Mouse (Mus musculus) spleen, postnatal 0 days (tissue): ENCODE measurements around the gene Mfge8. TPM values are rescaled to one million over a fixed set of nuclear protein-coding genes. Genes with fewer than 3 reads are reported as not detected.

Experiments
- polyA plus RNA-seq: library from polyadenylated mRNA; unstranded; fragments of >200 nt; fragmentation: Nextera tagmentation; extraction: Ambion mirVana; gene quantifications from 2 replicates; pipeline ENCODE4 v1.2.1, GENCODE M21; 2015

Gene Mfge8
- polyA plus RNA-seq: 64.6 and 89.0 TPM in 2 replicates

DNA sequence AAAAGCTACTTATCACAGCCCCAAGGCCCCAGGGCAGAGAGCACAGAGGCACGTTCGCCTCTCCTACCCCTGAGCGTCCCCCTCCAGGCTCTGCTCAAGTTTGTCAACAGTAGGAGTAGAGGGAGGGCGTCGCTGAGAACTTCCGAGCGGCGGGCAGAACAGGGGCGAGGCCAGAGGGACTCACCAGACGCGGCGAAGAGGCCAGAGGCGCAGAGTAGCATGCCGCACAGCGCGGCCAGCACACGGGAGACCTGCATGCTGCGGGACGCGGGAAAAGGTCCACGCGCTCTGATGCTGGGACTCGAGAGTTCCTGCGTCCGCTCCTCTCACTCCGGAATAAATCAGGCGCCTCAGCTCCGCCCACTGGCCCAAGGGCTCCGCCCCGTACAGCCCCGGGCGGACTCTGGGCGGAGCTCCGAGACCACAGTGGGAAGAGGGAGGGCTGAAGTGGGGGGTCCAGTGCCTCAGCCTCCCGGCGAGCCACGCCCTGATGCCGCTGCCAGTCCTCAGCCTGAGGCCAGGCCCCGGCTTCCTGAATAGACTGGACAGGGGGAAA lies at the start of gene Mfge8:
TSS of gene Mfge8 (minus strand) at position 350 of the 556 bp plus-strand sequence.

DNA sequence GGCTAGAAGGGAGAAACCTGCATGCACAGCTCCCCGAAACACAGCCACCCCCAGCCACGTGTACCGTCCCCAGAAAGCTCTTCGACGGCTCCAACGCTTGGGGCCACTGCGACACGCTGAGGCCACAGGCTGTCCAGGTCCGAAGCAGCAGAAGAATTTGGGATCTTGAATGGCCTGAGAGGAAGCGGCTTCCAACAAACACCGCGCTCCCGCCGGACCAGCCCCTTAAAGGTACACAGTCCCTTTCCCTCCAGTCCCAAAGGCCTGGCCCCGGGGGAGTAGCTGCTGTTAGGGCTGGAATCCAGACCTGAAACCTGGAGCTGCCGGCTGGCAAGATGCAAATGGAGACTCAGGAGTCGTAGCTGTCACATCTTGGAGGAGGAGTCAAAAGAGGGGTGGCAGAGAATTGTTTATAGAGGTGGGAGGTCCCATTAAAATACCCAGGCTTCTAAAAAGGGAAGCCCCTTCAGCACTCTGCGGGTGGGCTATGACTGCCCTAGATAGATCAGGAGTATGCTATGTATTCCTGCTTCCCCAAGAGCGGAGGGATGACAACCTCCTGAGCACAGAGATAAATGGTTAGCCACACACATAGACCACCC lies 17.9 kb downstream of the Mfge8 start, which contains the start of gene Hapln3:
TSS of gene Hapln3 (minus strand) at position 176 of the 602 bp plus-strand sequence.

Other genes with a start within 250 kb of the Mfge8 start
- gene Isg20, start 235.6 kb downstream of the Mfge8 start, polyA plus RNA-seq: 229 and 243 TPM in 2 replicates
- 0.26 and 0.29 TPM in 2 replicates for gene Acan, start 95.6 kb downstream of the Mfge8 start, polyA plus RNA-seq
- gene Hapln3, start 18.0 kb downstream of the Mfge8 start, polyA plus RNA-seq: 0.28 and 0.47 TPM in 2 replicates
- 7.3 and 7.6 TPM in 2 replicates for gene Abhd2, start 124.1 kb upstream of the Mfge8 start, polyA plus RNA-seq
- gene Rlbp1, start 238.0 kb upstream of the Mfge8 start, polyA plus RNA-seq: 0.12 TPM in 1 of 2 replicates, not detected in the other
- gene Fanci, start 242.9 kb upstream of the Mfge8 start, polyA plus RNA-seq: 8.7 and 8.9 TPM in 2 replicates